Mouse (Mus musculus): ENCODE measurements around the gene Cenpu.
A peak's percentile ranks its signal among the peaks of the same experiment; 100 is the strongest.

The Cenpu gene

GRCm38 (mm10) chr8:46551615-46552440 lies at the start of gene Cenpu:
Gene Cenpu, plus strand, starts transcription at chr8:46552028.
- peak; percentile 100 for DNase-seq (ENCODE audit: low read depth)

GRCm38 (mm10) chr8:46502333-46503071 lies 49.3 kb upstream of the Cenpu start:
- DNase-seq (ENCODE audit: low read depth): no peak

GRCm38 (mm10) chr8:46503072-46503695 lies 48.6 kb upstream of the Cenpu start:
- DNase-seq (ENCODE audit: low read depth): no peak

GRCm38 (mm10) chr8:46504196-46504595 lies 47.6 kb upstream of the Cenpu start:
- DNase-seq (ENCODE audit: low read depth): no peak

- no peak for DNase-seq (ENCODE audit: low read depth)
Observed at GRCm38 (mm10) chr8:46508488-46509395, 43.1 kb upstream of the Cenpu start.

- no peak for DNase-seq (ENCODE audit: low read depth)
Observed at GRCm38 (mm10) chr8:46509474-46509873, 42.4 kb upstream of the Cenpu start.

GRCm38 (mm10) chr8:46511336-46511735 lies 40.5 kb upstream of the Cenpu start:
- no peak for DNase-seq (ENCODE audit: low read depth)

- DNase-seq (ENCODE audit: low read depth): no peak
Observed at GRCm38 (mm10) chr8:46512538-46512937, 39.3 kb upstream of the Cenpu start.

GRCm38 (mm10) chr8:46514027-46514426 lies 37.8 kb upstream of the Cenpu start:
- no peak for DNase-seq (ENCODE audit: low read depth)

- DNase-seq (ENCODE audit: low read depth): no peak
Observed at GRCm38 (mm10) chr8:46520667-46521066, 31.2 kb upstream of the Cenpu start.

GRCm38 (mm10) chr8:46526098-46526497 lies 25.7 kb upstream of the Cenpu start:
- DNase-seq (ENCODE audit: low read depth): no peak

- DNase-seq (ENCODE audit: low read depth): peak; percentile 10
Observed at GRCm38 (mm10) chr8:46526821-46527220, 25.0 kb upstream of the Cenpu start.

GRCm38 (mm10) chr8:46529508-46529907 lies 22.3 kb upstream of the Cenpu start:
- no peak for DNase-seq (ENCODE audit: low read depth)

GRCm38 (mm10) chr8:46530541-46530940 lies 21.3 kb upstream of the Cenpu start:
- DNase-seq (ENCODE audit: low read depth): no peak

GRCm38 (mm10) chr8:46533926-46534325 lies 17.9 kb upstream of the Cenpu start:
- no peak for DNase-seq (ENCODE audit: low read depth)

GRCm38 (mm10) chr8:46539701-46540100 lies 12.1 kb upstream of the Cenpu start:
- DNase-seq (ENCODE audit: low read depth): peak; percentile 43

GRCm38 (mm10) chr8:46543191-46543590 lies 8.6 kb upstream of the Cenpu start:
- peak; percentile 53 for DNase-seq (ENCODE audit: low read depth)

GRCm38 (mm10) chr8:46543662-46544061 lies 8.2 kb upstream of the Cenpu start:
- DNase-seq (ENCODE audit: low read depth): peak; percentile 9

GRCm38 (mm10) chr8:46545854-46546253 lies 6.0 kb upstream of the Cenpu start:
- DNase-seq (ENCODE audit: low read depth): no peak

GRCm38 (mm10) chr8:46546431-46547176 lies 5.2 kb upstream of the Cenpu start:
- peak; percentile 41 for DNase-seq (ENCODE audit: low read depth)

GRCm38 (mm10) chr8:46547245-46547644 lies 4.6 kb upstream of the Cenpu start:
- peak; percentile 87 for DNase-seq (ENCODE audit: low read depth)

All from NIH3T3 (cell line).